Mouse (Mus musculus) stomach, postnatal 0 days (tissue): ENCODE results near the gene Abcf2. TPM values are rescaled to one million over a fixed set of nuclear protein-coding genes. Genes with fewer than 3 reads are reported as not detected.

Source experiments
- ATAC-seq: fragments of 200-750 bp; cut with Nextera tagmentation; 2 replicates; pipeline ENCODE4 v1.8.0; 2017; ENCODE audit not compliant: low FRiP score, low TSS enrichment
- DNase-seq: peaks from one replicate; pipeline ENCODE4 v3.0.0-alpha.2; 2016; ENCODE audit warnings: low spot score
- H3K27ac ChIP-seq: fragments of 300-500 bp; sonication (generic); replicated peaks from 2 replicates; pipeline ENCODE4 v1.5.1; 2014; ENCODE audit warnings: mild to moderate bottlenecking, control low read depth
- H3K27me3 ChIP-seq: fragments of 300-500 bp; sonication (generic); 2 replicates; pipeline ENCODE4 v1.6.1; 2014; ENCODE audit warnings: low read length; ENCODE audit not compliant: control insufficient read depth, insufficient read depth
- H3K36me3 ChIP-seq: fragments of 300-500 bp; sonication (generic); 2 replicates; pipeline ENCODE4 v1.6.1; 2014; ENCODE audit warnings: low read length, mixed read lengths; ENCODE audit not compliant: control insufficient read depth, insufficient read depth
- H3K4me1 ChIP-seq: fragments of 300-500 bp; sonication (generic); replicated peaks from 2 replicates; pipeline ENCODE4 v1.6.1; 2014; ENCODE audit warnings: antibody characterized with exemption; ENCODE audit not compliant: control insufficient read depth, insufficient read depth
- H3K4me2 ChIP-seq: fragments of 300-500 bp; sonication (generic); replicated peaks from 2 replicates; pipeline ENCODE4 v1.6.1; 2014; ENCODE audit warnings: low read depth, mild to moderate bottlenecking, control low read depth, moderate library complexity
- H3K4me3 ChIP-seq: fragments of 300-500 bp; sonication (generic); 2 replicates; pipeline ENCODE4 v1.5.1; 2014; ENCODE audit warnings: low read depth, low read length, control low read depth
- H3K9ac ChIP-seq: fragments of 300-500 bp; sonication (generic); 2 replicates; pipeline ENCODE4 v1.6.1; 2014; ENCODE audit warnings: mild to moderate bottlenecking, low read length, control low read depth, mixed read lengths
- H3K9me3 ChIP-seq: fragments of 300-500 bp; sonication (generic); 2 replicates; pipeline ENCODE4 v1.6.1; 2016; ENCODE audit warnings: low read length; ENCODE audit not compliant: control insufficient read depth
- CTCF ChIP-seq: IDR thresholded peaks from 2 replicates; pipeline ENCODE4 v1.5.1; 2016; ENCODE audit warnings: antibody characterized with exemption, low read depth, mild to moderate bottlenecking, moderate library complexity
- EP300 ChIP-seq: optimal IDR thresholded peaks from 2 replicates; pipeline ENCODE3; 2016; ENCODE audit warnings: antibody characterized with exemption
- WGBS: fragments of 180-500 bp; shearing (Covaris S2); extraction: QIAGEN DNeasy Blood & Tissue Kit; methylation state at CpG from one replicate; pipeline ENCODE4 v1.1.7; 2014; 5-methylcytosine and 5-hydroxymethylcytosine counted together
- polyA plus RNA-seq: library from polyadenylated mRNA; unstranded; fragments of >200 nt; fragmentation: Nextera tagmentation; extraction: Ambion mirVana; gene quantifications from 2 replicates; pipeline ENCODE4 v1.2.1, GENCODE M21; 2015

Gene Abcf2
- polyA plus RNA-seq, 1 experiment from 2014 or later: 45.3 TPM

- H3K4me3 ChIP-seq: no peak overlapping the region
- H3K4me2 ChIP-seq: no peak overlapping the region
- H3K9me3 ChIP-seq: no peaks in the 10 kb centered on the region
- no peak overlapping the region for H3K9ac ChIP-seq
- H3K4me1 ChIP-seq: no peaks in the 10 kb centered on the region
- peak; percentile 58 for TF ChIP-seq CTCF
- TF ChIP-seq EP300: no peak
- ATAC-seq (no peak), DNase-seq (no peak)
- no peaks in the 10 kb centered on the region; the same call in 1 of the 2 replicates for H3K27me3 ChIP-seq
- no peaks in the 10 kb centered on the region for H3K36me3 ChIP-seq
- 53% methylated on average over 5 of the region's 5 CpGs for WGBS
- H3K27ac ChIP-seq: no peak overlapping the region
Measured at GRCm38 (mm10) chr5:24534292-24534691, 43.0 kb downstream of the Abcf2 start.

GRCm38 (mm10) chr5:24533391-24533790, 43.9 kb downstream of the Abcf2 start:
- H3K4me1 ChIP-seq: no peaks in the 10 kb centered on the region
- peaks cover 3% of the 10 kb centered on the region; the same call in 1 of the 2 replicates for H3K27me3 ChIP-seq
- ATAC-seq: no peak

GRCm38 (mm10) chr5:24530042-24530689, 47.1 kb downstream of the Abcf2 start:
- Histone ChIP-seq H3K36me3 (no peaks in the 10 kb centered on the region), H3K4me1 (no peaks in the 10 kb centered on the region; the same call in 1 of the 2 replicates), H3K9ac (no peak overlapping the region), H3K27ac (no peak overlapping the region), H3K4me3 (no peak overlapping the region), H3K27me3 (peaks cover 20% of the 10 kb centered on the region; the same call in 1 of the 2 replicates), H3K4me2 (no peak overlapping the region), H3K9me3 (no peaks in the 10 kb centered on the region)
- TF ChIP-seq CTCF (peak; percentile 100), EP300 (no peak)
- 19% methylated on average over 24 of the region's 24 CpGs for WGBS
- DNase-seq (peak; percentile 91), ATAC-seq (peak; percentile 85)

More at GRCm38 (mm10) chr5:24533391-24533790, 43.9 kb downstream of the Abcf2 start:
- no peak overlapping the region for H3K4me2 ChIP-seq
- WGBS: 56% methylated on average over 11 of the region's 11 CpGs
- DNase-seq: no peak
- no peak overlapping the region for H3K9ac ChIP-seq
- no peak overlapping the region for H3K4me3 ChIP-seq
- H3K27ac ChIP-seq: no peak overlapping the region
- no peak for TF ChIP-seq CTCF
- no peak for TF ChIP-seq EP300
- H3K9me3 ChIP-seq: no peaks in the 10 kb centered on the region
- no peaks in the 10 kb centered on the region for H3K36me3 ChIP-seq

- DNase-seq (no peak), ATAC-seq (no peak)
- TF ChIP-seq CTCF: no peak
- TF ChIP-seq EP300: no peak
- Histone ChIP-seq H3K4me3 (no peak overlapping the region), H3K9ac (no peak overlapping the region), H3K27ac (no peak overlapping the region), H3K27me3 (peaks cover 25% of the 10 kb centered on the region; the same call in 1 of the 2 replicates), H3K4me1 (no peaks in the 10 kb centered on the region; the same call in 1 of the 2 replicates), H3K36me3 (no peaks in the 10 kb centered on the region), H3K4me2 (no peak overlapping the region), H3K9me3 (no peaks in the 10 kb centered on the region)
- WGBS: 16% methylated on average over 6 of the region's 6 CpGs
Measured at GRCm38 (mm10) chr5:24527780-24528179, 49.5 kb downstream of the Abcf2 start.

GRCm38 (mm10) chr5:24526889-24527230, 50.4 kb downstream of the Abcf2 start, which contains the start of gene Gbx1:
Gene Gbx1, minus strand, starts transcription at chr5:24527202.
- H3K27me3 ChIP-seq: peaks cover 28% of the 10 kb centered on the region; the same call in 1 of the 2 replicates
- H3K4me2 ChIP-seq: peak within 1 kb of the TSS; percentile 62
- DNase-seq (peak; percentile 60), ATAC-seq (peak; percentile 54)
- no peaks in the 10 kb centered on the region for H3K36me3 ChIP-seq
- H3K9me3 ChIP-seq: no peaks in the 10 kb centered on the region
- 2% methylated on average over 34 of the region's 49 CpGs for WGBS
- H3K9ac ChIP-seq: no peak within 1 kb of the TSS
- H3K4me3 ChIP-seq: peak within 1 kb of the TSS; percentile 40
- TF ChIP-seq CTCF (peak; percentile 22; the same call in 1 of the 2 replicates), EP300 (no peak)
- no peak within 1 kb of the TSS for H3K27ac ChIP-seq
- no peaks in the 10 kb centered on the region; the same call in 1 of the 2 replicates for H3K4me1 ChIP-seq
